Mouse (Mus musculus) NIH3T3 (cell line): ENCODE results near the gene Natd1.
"Not testable (repeated sequence)": the region's sequence is repeated elsewhere in the genome, so short reads cannot be mapped to it uniquely, and the experiment has no call there.

Experiments used
- DNase-seq: peaks from one replicate; pipeline ENCODE4 v3.0.0-alpha.2; 2012; ENCODE audit warnings: low read depth

The Natd1 gene

GRCm38 (mm10) chr11:60889861-60890260 is 24.7 kb downstream of the Natd1 start:
- peak; percentile 21 for DNase-seq

- not testable (repeated sequence) for DNase-seq
Measured at GRCm38 (mm10) chr11:60886986-60887385, 27.6 kb downstream of the Natd1 start.

GRCm38 (mm10) chr11:60882386-60882785 is 32.2 kb downstream of the Natd1 start:
- DNase-seq, result no peak

GRCm38 (mm10) chr11:60880559-60880958 is 34.0 kb downstream of the Natd1 start:
- DNase-seq, result peak; percentile 28

- DNase-seq, result peak; percentile 81
Measured at GRCm38 (mm10) chr11:60879423-60879822, 35.1 kb downstream of the Natd1 start.

- DNase-seq, result peak; percentile 97
Measured at GRCm38 (mm10) chr11:60878675-60879294, 35.8 kb downstream of the Natd1 start, which contains the start of gene Tmem11. Tmem11 (minus strand) TSS chr11:60879272.

GRCm38 (mm10) chr11:60878056-60878612 is 36.4 kb downstream of the Natd1 start:
- DNase-seq, result peak; percentile 68

- DNase-seq, result no peak
Measured at GRCm38 (mm10) chr11:60873101-60873500, 41.4 kb downstream of the Natd1 start.

GRCm38 (mm10) chr11:60871409-60871808 is 43.1 kb downstream of the Natd1 start:
- DNase-seq, result no peak

GRCm38 (mm10) chr11:60869471-60869870 is 45.1 kb downstream of the Natd1 start:
- DNase-seq, result not testable (repeated sequence)

- DNase-seq, result no peak
Measured at GRCm38 (mm10) chr11:60867904-60868303, 46.6 kb downstream of the Natd1 start.

- DNase-seq, result no peak
Measured at GRCm38 (mm10) chr11:60867456-60867855, 47.1 kb downstream of the Natd1 start.

GRCm38 (mm10) chr11:60866021-60866420 is 48.5 kb downstream of the Natd1 start:
- no peak for DNase-seq

- DNase-seq, result no peak
Measured at GRCm38 (mm10) chr11:60864916-60865315, 49.6 kb downstream of the Natd1 start.

- no peak for DNase-seq
Measured at GRCm38 (mm10) chr11:60864166-60864565, 50.4 kb downstream of the Natd1 start.

- no peak for DNase-seq
Measured at GRCm38 (mm10) chr11:60863196-60863595, 51.4 kb downstream of the Natd1 start.

GRCm38 (mm10) chr11:60861993-60862392 is 52.6 kb downstream of the Natd1 start:
- no peak for DNase-seq

- peak; percentile 53 for DNase-seq
Measured at GRCm38 (mm10) chr11:60856587-60856986, 58.0 kb downstream of the Natd1 start.
